Mouse (Mus musculus): ENCODE data around the gene Nkiras1. TPM values are rescaled to one million over a fixed set of nuclear protein-coding genes. Genes with fewer than 3 reads are reported as not detected.
A peak's percentile ranks its signal among the peaks of the same experiment; 100 is the strongest.
"Not testable (repeated sequence)": the region's sequence is repeated elsewhere in the genome, so short reads cannot be mapped to it uniquely, and the experiment has no call there.

Gene Nkiras1
- polyA plus RNA-seq (2014; fragmentation: Nextera tagmentation; extraction: Ambion mirVana), result 50.8 and 53.5 TPM in 2 replicates

DNA sequence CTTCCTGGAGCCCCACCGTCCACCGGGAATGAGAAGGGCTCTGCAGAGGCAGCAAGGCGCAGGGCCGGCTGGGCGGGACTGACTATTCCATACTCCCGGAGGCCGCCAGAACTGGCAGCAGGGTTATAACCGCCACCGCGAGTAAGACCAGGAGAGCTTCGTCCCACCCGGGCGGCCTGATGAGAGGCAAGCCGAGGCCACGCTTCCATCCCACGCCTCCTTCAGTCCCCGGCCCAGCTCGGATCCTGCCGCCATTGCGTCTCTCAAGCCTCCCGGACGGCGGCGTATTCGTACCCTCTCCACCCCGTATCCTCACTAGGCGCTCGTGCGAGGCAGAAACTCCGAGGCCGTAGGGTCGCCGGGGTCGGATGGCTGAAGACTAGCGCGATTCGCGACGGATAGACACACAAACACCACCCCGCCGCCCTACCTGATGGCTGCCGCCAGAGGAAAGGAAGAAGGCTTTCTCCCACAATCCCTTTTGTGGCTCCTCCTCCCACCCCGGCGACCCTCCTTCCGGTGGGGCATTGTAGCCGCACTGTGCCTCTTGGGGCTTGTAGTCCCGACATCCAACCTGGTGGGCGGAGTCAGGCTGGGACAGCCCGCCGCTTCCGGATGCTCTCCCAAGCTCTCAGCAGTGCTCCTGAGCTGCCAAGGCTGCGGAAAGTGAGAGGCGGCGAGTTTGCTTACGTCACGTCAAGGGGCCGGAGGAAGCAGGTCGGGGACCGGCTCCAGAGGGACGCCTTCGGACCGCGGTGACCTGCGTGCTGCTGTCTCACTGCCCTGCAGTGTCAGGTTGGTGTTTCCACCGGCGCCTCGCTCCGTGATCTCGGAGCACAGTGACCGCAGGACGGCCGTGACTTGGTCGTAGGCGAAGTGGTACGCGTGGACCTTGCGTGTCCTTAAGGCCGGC, at the start of gene Nkiras1, which contains the start of gene Rpl15:
Nkiras1 (plus strand) TSS at position 608 of the 913 bp plus-strand sequence.
Rpl15 (minus strand) TSS at position 863 of the 913 bp plus-strand sequence.
- peak; percentile 99 for ATAC-seq (ENCODE audit: low FRiP score)

DNA sequence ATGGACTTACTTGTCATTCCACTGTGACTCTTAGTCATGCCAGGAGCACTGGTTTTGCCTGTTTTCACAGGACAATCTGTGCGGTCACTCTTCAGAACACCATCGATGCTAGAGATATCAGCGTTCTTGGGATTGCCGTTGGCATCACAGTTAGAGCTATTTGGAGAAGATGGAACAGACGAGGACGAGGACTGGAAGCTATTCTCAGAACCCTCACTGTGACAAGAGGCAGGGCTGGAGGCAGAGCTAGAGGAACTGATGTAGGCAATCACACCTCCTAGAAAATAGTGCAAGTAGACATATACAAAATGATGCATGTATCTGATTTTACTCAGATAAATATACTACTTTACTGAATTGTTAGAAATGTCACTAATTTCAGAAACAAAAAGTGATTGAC, 49.0 kb upstream of the Nkiras1 start:
- H3K9me3 ChIP-seq (ENCODE audit: control insufficient read depth, low read length), result no peaks in the 10 kb centered on the region
- H3K36me3 ChIP-seq (replicated peaks; ENCODE audit: control insufficient read depth, insufficient read depth), result no peaks in the 10 kb centered on the region
- no peak for DNase-seq (ENCODE audit: low spot score)
- no peak overlapping the region for H3K4me3 ChIP-seq (replicated peaks; ENCODE audit: low read length)
- H3K9ac ChIP-seq, result no peak overlapping the region
- H3K27me3 ChIP-seq (ENCODE audit: control insufficient read depth, insufficient read depth, low read length), result no peaks in the 10 kb centered on the region
- no peak overlapping the region for H3K27ac ChIP-seq
- no peak for ATAC-seq (ENCODE audit: low FRiP score)
- no peaks in the 10 kb centered on the region for H3K4me1 ChIP-seq (replicated peaks; ENCODE audit: control insufficient read depth, insufficient read depth, low read length)
- WGBS, result 93% methylated on average over 6 of the region's 6 CpGs
- no peak overlapping the region for H3K4me2 ChIP-seq (replicated peaks)

More for the DNA sequence above, at the start of gene Nkiras1, which contains the start of gene Rpl15:
- Histone ChIP-seq H3K27ac (peak within 1 kb of the TSS; percentile 88), H3K27me3 (ENCODE audit: control insufficient read depth, insufficient read depth, low read length) (no peaks in the 10 kb centered on the region), H3K4me2 (replicated peaks) (peak within 1 kb of the TSS; percentile 91), H3K9ac (peak within 1 kb of the TSS; percentile 97), H3K36me3 (replicated peaks; ENCODE audit: control insufficient read depth, insufficient read depth) (peaks cover 23% of the 10 kb centered on the region), H3K4me3 (replicated peaks; ENCODE audit: low read length) (peak within 1 kb of the TSS; percentile 71), H3K9me3 (ENCODE audit: control insufficient read depth, low read length) (no peaks in the 10 kb centered on the region), H3K4me1 (replicated peaks; ENCODE audit: control insufficient read depth, insufficient read depth, low read length) (peaks cover 24% of the 10 kb centered on the region)
- under 1% methylated on average over 78 of the region's 78 CpGs for WGBS
- peak; percentile 97 for DNase-seq (ENCODE audit: low spot score)

DNA sequence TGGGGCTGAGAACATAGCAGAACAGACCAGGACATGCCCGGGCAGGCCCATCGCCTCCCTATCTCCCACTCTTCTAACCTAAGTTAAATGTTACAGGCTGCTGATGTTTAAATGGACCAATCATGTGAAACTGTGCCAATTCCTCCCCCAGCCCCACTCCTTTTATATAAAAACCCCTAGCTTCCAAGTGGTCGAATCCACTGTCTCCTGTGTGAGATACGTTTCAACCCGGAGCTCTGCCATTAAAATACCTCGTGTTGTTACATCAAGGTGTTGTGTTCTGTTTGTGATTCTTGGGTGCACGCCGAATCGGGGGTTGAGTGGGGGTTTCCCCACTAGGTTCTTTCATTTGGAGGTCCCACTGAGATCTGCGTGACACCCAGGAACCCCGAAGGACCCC, 45.5 kb upstream of the Nkiras1 start:
- not testable (repeated sequence) for H3K9ac ChIP-seq; H3K4me2 ChIP-seq (replicated peaks); DNase-seq (ENCODE audit: low spot score); H3K36me3 ChIP-seq (replicated peaks; ENCODE audit: control insufficient read depth, insufficient read depth); H3K9me3 ChIP-seq (ENCODE audit: control insufficient read depth, low read length); H3K27me3 ChIP-seq (ENCODE audit: control insufficient read depth, insufficient read depth, low read length); ATAC-seq (ENCODE audit: low FRiP score); H3K4me1 ChIP-seq (replicated peaks; ENCODE audit: control insufficient read depth, insufficient read depth, low read length); H3K4me3 ChIP-seq (replicated peaks; ENCODE audit: low read length); H3K27ac ChIP-seq
- WGBS, result 94% methylated on average over 11 of the region's 11 CpGs

DNA sequence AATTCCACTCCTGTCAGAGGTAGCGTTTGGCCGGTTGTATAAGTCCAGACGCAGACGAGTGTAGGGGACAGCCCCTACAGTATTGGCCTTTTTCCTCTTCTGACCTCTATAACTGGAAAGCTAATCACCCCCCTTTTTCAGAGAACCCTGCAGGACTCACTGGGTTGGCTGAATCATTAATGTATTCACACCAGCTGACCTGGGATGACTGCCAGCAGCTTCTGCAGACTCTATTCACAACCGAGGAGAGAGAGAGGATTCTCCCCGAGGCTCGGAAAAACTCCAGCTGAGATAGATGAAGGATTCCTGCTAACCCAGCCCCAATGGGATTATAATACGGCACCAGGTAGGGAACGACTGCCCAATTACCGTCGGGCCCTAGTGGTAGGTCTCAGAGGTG, 44.8 kb upstream of the Nkiras1 start:
- not testable (repeated sequence) for H3K9ac ChIP-seq; H3K4me3 ChIP-seq (replicated peaks; ENCODE audit: low read length); H3K4me1 ChIP-seq (replicated peaks; ENCODE audit: control insufficient read depth, insufficient read depth, low read length); H3K36me3 ChIP-seq (replicated peaks; ENCODE audit: control insufficient read depth, insufficient read depth); DNase-seq (ENCODE audit: low spot score); H3K4me2 ChIP-seq (replicated peaks); H3K9me3 ChIP-seq (ENCODE audit: control insufficient read depth, low read length); ATAC-seq (ENCODE audit: low FRiP score); H3K27me3 ChIP-seq (ENCODE audit: control insufficient read depth, insufficient read depth, low read length); H3K27ac ChIP-seq
- WGBS, result 57% methylated on average over 11 of the region's 11 CpGs

DNA sequence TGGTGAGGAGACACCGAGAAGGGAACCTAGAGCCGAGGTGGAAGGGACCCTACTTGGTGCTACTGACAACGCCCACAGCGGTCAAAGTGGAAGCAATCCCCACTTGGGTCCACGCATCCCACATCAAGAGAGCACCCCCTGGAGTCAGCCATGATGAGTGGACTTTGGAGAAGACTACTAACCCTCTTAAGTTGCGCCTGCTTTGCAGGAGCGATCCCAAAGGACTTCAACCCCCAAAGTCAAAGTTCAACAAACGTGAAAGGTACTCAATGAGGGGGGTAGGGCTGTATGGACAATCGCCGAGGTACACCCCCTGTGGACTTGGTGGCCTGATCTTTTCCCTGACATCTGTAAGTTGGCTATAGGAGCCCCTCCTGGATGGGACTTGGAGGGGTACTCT, 41.2 kb upstream of the Nkiras1 start:
- H3K4me1 ChIP-seq (replicated peaks; ENCODE audit: control insufficient read depth, insufficient read depth, low read length); ATAC-seq (ENCODE audit: low FRiP score); H3K4me2 ChIP-seq (replicated peaks); DNase-seq (ENCODE audit: low spot score); H3K4me3 ChIP-seq (replicated peaks; ENCODE audit: low read length); H3K9ac ChIP-seq; H3K9me3 ChIP-seq (ENCODE audit: control insufficient read depth, low read length); H3K27ac ChIP-seq; H3K27me3 ChIP-seq (ENCODE audit: control insufficient read depth, insufficient read depth, low read length); H3K36me3 ChIP-seq (replicated peaks; ENCODE audit: control insufficient read depth, insufficient read depth): not testable (repeated sequence)
- WGBS, result 96% methylated on average over 10 of the region's 10 CpGs

DNA sequence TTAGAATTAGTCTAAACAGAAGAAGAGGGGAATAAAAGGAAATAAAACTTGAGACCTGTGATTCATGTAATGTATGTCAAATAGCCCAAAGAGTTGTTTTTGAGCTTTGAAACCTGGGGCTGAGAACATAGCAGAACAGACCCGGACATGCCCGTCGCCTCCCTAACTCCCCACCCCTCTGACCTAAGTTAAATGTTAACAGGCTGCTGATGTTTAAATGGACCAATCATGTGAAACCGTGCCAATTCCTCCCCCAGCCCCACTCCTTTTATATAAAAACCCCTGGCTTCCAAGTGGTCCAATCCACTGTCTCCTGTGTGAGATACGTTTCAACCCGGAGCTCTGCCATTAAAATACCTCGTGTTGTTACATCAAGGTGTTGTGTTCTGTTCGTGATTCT, 39.1 kb upstream of the Nkiras1 start:
- H3K27ac ChIP-seq; H3K27me3 ChIP-seq (ENCODE audit: control insufficient read depth, insufficient read depth, low read length); H3K4me3 ChIP-seq (replicated peaks; ENCODE audit: low read length); H3K9me3 ChIP-seq (ENCODE audit: control insufficient read depth, low read length); ATAC-seq (ENCODE audit: low FRiP score); H3K36me3 ChIP-seq (replicated peaks; ENCODE audit: control insufficient read depth, insufficient read depth); H3K4me2 ChIP-seq (replicated peaks); H3K4me1 ChIP-seq (replicated peaks; ENCODE audit: control insufficient read depth, insufficient read depth, low read length); DNase-seq (ENCODE audit: low spot score); H3K9ac ChIP-seq: not testable (repeated sequence)
- 92% methylated on average over 8 of the region's 8 CpGs for WGBS

DNA sequence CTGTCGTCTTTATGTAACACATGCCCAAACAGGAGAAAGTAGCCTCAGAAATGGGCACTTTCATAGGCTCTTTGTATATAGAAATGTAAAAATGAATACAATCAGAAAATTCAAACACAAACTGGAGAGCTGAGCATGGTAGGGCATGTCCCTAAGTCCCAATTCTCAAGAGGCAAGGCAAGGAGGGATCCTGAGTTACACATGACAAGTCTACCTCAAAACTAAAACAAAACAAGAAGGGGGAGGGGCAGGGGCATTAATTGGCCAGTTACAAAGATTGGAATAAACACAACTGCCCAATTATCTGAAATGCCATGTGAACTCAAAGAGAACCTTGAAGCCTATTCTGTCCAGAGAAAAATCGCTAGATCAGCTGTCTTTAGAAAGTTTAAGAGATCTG, 37.9 kb upstream of the Nkiras1 start:
- Histone ChIP-seq H3K9me3 (ENCODE audit: control insufficient read depth, low read length) (no peaks in the 10 kb centered on the region), H3K4me2 (replicated peaks) (no peak overlapping the region), H3K36me3 (replicated peaks; ENCODE audit: control insufficient read depth, insufficient read depth) (no peaks in the 10 kb centered on the region), H3K4me3 (replicated peaks; ENCODE audit: low read length) (no peak overlapping the region), H3K9ac (no peak overlapping the region), H3K27me3 (ENCODE audit: control insufficient read depth, insufficient read depth, low read length) (no peaks in the 10 kb centered on the region), H3K27ac (no peak overlapping the region), H3K4me1 (replicated peaks; ENCODE audit: control insufficient read depth, insufficient read depth, low read length) (0 out of 2 replicates have a peak, but pooled peaks cover 5% of the 10 kb centered on the region)
- ATAC-seq (ENCODE audit: low FRiP score) (no peak), DNase-seq (ENCODE audit: low spot score) (no peak)
- WGBS, result 97% methylated on average over 2 of the region's 2 CpGs

DNA sequence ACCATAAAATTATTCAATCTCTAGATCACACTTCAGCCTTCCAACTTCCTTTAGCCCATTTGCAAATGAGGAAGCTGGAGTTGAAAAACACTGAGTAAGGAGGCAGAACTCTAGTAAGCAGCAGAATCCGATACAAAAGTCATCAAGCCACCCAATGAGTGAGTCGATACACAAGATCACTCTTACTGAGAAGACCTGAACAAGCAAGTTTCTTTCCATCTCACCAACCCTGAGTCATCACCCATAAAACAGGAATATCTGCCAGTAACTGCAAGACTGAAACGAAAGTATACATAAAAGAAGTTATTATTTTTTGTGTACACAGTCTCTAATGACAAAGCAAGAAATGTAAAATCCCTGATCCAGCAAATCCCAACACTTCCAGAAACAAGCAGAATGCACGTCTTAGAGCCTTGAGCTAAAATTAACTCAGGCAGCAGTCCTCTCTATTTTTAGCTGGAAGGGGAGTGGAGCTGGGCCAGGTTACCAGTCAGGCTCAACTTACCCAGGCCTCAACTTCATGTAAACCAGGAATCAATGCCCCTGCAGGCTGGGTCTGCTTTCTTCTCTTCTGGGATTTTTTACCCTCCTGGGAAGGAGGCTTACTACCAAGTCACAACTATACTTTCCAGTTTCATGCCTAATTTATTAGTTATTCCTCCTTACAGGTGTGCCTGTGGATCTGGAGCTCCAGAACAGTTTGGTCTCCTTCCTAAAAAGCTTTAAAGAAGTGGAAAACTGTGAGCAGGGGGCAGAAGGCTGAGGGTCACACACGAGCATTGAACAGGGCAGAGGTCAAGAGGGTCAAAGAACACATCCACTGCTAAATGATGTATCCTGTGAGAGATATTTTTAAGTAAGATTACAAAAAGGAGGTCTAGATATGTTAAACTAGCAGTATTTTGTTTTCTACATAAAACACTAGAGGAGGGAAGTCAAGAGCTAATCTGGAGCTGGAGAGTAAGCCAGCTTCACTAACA, 36.7 kb upstream of the Nkiras1 start:
- DNase-seq (ENCODE audit: low spot score) (no peak), ATAC-seq (ENCODE audit: low FRiP score) (no peak)
- H3K4me2 ChIP-seq (replicated peaks), result no peak overlapping the region

More for the DNA sequence above, 36.7 kb upstream of the Nkiras1 start:
- WGBS, result 63% methylated on average over 5 of the region's 5 CpGs
- no peak overlapping the region for H3K27ac ChIP-seq
- no peak overlapping the region for H3K4me3 ChIP-seq (replicated peaks; ENCODE audit: low read length)
- H3K36me3 ChIP-seq (replicated peaks; ENCODE audit: control insufficient read depth, insufficient read depth), result no peaks in the 10 kb centered on the region
- no peaks in the 10 kb centered on the region for H3K27me3 ChIP-seq (ENCODE audit: control insufficient read depth, insufficient read depth, low read length)
- H3K9me3 ChIP-seq (ENCODE audit: control insufficient read depth, low read length), result no peaks in the 10 kb centered on the region
- 0 out of 2 replicates have a peak, but pooled peaks cover 6% of the 10 kb centered on the region for H3K4me1 ChIP-seq (replicated peaks; ENCODE audit: control insufficient read depth, insufficient read depth, low read length)
- H3K9ac ChIP-seq, result no peak overlapping the region

Measured in hindbrain, embryonic 14.5 days (tissue).